Mouse (Mus musculus): Measurements from ENCODE around the gene Agtr1a.

GRCm38 (mm10) chr13:30348306-30348705 is 12.1 kb downstream of the Agtr1a start:
- TF ChIP-seq EP300 (IDR thresholded peaks at IDR 0.05; ENCODE audit: low read depth) (no peak), CTCF (IDR thresholded peaks at IDR 0.05; ENCODE audit: low read depth) (no peak)
